Mouse (Mus musculus) testis, adult 2 months (tissue): ENCODE measurements around the gene 1700028K03Rik.

ENCODE experiments used
- CTCF ChIP-seq: fragments of 200-500 bp; IDR thresholded peaks from 2 replicates; pipeline ENCODE4 v1.5.1; 2012; ENCODE audit warnings: low read depth, mild to moderate bottlenecking, inconsistent platforms, low read length, moderate library complexity; ENCODE audit not compliant: control insufficient read depth, insufficient read depth, insufficient replicate concordance
- POLR2A ChIP-seq: fragments of 200-500 bp; IDR thresholded peaks from 2 replicates; pipeline ENCODE4 v1.6.1; 2012; ENCODE audit warnings: low read depth, mild to moderate bottlenecking, inconsistent platforms, low read length, moderate library complexity; ENCODE audit not compliant: control insufficient read depth

GRCm38 (mm10) chr5:107491036-107491435 lies 43.5 kb upstream of the 1700028K03Rik start:
- TF ChIP-seq CTCF, result no peak
- no peak for TF ChIP-seq POLR2A
